Mouse (Mus musculus) cerebellum, adult 9-11 months (tissue): ENCODE data around the gene Plxnc1.
A peak's percentile ranks its signal among the peaks of the same experiment; 100 is the strongest.

Experiments
- DNase-seq: peaks from one replicate; pipeline ENCODE4 v3.0.0; 2022

The Plxnc1 gene

DNA sequence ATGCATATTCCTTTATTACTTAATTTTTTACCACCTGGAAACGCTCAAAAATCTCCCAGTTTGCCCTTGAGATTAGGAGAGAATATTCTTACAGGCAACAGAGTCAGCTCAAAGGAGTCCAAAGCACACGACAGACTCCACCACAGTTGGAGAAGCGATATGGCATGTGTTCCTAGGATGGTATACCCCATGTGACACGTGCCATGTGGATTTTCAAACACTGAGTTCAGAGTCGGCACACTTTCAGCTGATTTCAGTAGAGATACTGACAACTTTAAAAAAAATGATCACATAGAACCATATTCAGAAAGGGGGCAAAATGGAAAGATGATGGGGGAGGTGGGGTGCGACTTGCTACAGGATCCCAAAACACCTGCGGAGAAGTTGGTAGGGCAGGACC, 26.0 kb downstream of the Plxnc1 start:
- DNase-seq: no peak

DNA sequence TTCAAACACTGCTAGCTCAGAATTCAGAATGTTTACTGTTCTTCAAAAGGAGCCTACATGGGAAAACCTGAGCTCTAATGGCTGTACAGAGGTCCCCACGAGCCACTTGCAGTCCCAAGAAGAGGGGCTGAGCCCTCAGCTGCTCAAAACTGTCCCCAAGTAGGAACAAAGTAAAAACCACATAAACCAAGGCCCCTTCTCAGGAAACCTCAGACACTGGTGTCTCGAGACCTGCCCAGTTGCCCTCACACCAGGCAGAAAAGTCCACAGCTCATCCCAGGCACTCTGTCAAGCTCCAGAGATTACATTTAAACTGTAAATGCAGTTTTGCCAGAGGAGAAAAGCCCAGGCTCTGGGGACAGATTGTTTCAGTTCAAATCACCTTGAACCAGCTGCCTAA, 26.6 kb downstream of the Plxnc1 start:
- no peak for DNase-seq

DNA sequence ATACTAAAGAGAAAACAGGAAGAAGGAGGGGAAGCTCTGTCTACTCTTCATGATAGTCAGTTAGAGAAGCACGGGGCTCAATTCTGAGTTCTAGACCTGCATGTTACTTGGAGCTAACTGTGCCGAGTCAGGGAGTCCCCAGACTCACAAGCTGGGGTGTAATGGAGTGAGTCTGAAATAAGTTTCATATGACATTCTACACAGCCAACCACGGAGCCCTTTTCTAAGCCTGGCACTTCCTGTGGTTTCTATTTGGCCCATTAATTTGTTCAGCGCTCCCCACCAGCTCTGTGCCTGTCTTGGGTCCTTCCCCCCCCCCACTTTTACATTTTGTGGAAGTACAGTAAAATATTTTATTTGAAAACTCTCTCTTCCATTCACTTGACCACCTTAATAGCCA, 27.3 kb downstream of the Plxnc1 start:
- DNase-seq: no peak

DNA sequence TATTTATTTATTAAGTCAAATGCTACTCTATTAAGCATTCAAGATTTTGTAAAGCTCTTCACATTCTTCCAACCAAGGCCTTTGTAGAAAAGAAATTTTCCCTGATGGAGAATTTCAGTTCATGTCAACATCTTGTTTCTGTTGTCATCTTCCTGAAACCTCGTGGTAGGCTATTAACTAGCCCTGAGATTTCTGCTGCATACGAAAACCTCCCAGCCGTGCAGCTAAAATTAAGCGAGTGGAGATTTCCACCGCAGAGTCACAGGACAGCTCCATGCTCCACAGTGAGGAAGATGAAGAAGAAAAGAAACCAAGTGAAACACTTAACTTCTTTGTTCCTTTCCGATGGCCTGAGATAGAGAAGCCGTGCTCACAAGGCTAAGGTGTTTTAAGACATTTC, 28.0 kb downstream of the Plxnc1 start:
- no peak for DNase-seq

DNA sequence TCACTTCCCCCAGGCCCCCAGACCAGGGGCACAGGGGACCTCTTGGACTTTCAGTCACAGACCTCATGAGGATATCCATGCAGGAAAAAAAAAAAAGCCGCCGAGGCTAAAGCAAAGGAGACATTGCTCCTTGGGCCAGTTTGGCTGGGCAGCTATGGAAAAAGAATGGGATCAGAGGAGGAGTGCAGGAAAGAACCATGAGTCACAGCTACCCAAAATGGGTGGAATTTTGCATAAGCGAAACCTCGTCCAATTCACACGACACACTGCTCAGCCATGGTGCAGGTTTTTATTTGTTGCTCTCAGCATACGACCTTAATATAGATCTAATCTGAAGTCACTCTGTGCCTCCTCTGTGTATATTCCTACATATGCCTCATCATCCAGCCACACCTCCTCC, 28.9 kb downstream of the Plxnc1 start:
- no peak for DNase-seq

DNA sequence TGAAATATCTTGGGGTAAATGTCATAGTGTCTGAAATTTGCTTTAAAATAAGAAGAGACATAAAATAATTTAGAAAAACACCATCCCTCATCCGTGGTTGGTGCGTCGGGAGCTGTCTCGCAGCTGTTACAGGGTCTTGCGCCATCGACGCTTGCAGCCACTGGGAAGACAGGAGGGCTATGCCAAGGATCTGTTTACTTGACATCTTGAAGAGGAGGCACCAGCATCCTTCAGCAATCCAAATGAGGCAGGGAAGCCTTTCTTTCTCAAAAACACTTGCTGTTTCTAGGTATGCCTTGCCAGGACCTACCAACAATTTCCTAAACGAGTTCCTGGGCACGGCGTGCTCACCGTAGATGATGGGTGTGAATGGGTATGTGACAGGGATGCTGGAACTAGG, 30.6 kb downstream of the Plxnc1 start:
- DNase-seq: no peak

DNA sequence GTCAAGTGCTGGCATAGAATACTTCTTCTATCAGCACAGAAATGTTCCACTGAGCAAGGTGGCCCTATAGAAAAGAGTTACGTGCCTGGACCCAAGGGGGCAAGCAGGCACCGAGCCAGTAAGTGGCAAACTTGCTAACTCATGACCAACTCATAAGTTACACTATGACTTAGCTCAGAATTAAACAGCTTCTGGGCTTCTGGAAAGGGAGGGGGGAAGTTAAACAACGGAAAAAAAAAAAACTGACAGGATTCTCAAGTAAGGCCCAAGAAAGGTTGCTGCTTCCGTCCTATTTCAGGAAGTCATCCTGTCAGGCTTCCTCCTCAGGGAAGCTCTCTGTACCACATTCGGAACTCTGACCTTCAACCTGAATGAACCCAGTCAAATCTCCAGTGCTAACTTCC, 31.3 kb downstream of the Plxnc1 start:
- DNase-seq: no peak

DNA sequence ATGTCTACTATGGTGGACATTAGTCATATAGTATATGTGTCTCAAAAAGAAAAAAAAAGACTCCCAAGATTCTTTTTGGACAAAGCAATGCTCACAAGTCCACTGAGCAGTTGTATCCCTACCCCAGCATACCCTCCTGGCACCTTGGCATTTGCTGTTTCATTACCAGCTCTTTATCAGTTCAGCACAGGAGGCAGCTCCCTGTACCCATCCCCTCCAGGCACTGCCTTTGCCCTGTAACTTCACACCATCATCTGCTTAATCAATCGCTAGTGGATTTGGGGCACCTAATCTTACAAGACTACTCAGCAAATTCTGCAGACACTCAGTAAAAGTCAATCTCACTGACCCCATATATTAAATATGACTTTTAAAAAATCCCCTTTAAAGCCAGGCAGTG, 32.1 kb downstream of the Plxnc1 start:
- DNase-seq: no peak

DNA sequence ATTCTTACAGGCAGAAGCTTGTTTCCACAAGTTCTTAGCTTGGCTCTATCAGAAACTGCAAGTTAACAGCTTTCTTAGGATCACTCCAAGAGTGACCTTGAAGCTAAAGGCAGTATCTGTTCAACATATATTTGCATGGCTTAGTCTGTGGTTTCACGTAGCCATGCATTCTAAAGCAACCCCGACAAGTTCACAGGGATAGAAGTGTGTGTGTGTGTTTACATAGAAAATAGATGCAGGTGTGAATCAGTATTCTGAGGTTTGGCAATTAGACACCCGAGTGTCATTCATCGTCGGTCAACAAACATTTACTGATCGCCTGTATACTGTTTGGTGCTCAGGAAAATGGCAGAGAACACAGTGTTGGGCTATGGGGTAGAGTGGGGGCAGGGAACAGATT, 33.5 kb downstream of the Plxnc1 start:
- DNase-seq: no peak

DNA sequence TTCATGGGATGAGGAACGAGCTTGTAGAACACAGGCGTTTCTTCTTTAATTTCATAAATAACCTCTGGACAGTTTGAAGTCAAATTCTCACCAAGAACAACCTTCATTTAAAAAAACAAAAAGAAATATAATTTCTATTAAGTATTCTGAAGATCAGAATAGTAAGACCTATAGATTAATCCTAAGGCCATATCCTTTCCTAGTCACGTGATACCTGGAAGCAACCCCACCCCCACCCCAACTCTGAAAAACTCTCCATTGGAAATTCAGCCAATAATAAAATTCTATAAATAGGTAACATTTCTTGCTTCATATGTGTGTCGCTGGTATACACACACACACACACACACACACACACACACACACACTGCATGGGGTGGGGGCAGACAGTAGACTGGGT, 34.1 kb downstream of the Plxnc1 start:
- DNase-seq: no peak

DNA sequence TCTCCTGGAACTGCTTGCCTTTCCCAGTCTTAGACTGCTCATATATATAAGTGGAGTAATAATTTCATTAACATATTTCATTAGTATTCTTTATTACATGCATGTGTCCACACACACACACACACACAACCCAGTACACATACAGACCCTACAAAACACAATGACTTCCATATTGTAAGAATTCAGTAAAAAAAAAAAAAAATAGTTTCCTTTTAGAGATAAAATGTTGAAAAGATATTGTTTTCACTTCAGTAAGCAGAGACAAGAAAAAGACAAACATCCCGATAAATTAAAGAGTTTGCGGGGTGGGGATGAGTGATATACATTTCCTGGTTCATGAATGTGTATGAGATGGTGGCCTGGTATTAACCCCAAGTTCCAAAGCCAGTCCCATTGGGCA, 34.8 kb downstream of the Plxnc1 start:
- DNase-seq: no peak

DNA sequence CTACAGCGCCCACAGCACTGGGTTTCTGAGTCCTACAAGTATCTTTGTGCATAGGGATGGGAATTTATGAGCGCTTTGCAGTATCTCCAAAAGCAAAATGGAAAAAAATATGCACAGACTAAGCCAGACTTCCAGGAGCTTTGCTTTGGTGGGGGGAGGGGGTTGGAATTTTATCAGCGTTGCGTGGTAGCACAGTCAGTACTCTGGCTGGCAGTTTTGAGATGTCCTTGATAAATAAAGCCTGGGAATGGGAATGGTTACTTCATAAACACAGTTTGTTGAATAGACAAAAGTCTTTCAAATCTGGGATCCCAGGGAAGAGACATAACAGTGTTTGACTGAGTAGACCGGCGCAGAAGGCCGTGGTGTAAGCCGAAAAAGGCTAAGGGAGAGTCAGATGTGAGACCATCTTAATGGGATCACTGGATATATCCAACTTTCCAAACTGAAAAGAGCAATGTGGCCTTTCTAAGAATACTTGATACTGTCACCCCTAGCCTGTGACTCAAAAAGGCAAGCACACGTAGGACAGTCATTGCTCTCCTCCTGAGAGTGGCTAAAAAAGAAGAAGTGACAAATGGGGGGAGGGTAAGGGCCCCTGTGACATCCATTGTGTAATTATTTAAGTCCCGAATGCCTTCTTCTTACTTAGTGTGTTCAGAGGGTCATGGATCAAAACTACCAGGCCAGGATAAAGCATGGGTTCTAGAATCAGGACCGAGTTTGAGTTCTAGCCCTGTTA, 35.5 kb downstream of the Plxnc1 start:
- no peak for DNase-seq

DNA sequence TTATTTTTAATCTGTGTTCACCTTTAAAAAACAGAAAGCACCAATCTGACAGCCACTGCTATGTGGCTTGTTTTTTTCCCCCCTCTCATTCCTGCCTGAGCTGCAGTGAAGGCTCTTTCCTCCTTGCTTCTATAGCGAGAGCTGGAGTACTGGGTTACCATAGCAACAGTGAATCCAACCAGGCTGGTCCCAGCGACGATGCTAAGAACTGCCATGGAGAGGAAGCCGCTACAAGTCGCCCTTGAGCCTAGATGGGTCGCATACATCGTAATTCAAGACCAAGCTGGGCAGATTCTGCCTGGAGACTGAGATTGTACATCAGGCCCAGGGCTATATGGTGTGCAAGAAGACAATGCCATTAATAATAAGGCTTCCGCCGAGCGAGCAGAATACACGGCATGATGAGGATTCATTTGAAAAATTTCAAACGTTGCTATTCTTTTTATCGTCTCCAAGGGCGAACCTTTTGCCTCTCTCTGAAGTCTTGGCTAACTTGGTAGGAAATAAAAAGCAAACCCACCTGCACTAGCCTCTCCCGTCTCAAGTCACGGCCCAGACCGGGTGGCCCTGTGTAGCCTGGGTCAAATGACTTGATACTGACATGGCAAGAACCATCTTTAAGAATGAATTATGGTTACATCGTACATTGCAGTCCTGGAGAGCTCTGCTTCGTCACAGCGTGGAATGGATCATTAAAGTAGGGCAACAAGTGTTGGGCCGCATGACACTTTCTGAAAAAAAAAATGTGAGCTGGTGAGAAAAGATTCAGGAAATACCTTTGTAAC, 38.8 kb downstream of the Plxnc1 start:
- DNase-seq: peak; percentile 74

DNA sequence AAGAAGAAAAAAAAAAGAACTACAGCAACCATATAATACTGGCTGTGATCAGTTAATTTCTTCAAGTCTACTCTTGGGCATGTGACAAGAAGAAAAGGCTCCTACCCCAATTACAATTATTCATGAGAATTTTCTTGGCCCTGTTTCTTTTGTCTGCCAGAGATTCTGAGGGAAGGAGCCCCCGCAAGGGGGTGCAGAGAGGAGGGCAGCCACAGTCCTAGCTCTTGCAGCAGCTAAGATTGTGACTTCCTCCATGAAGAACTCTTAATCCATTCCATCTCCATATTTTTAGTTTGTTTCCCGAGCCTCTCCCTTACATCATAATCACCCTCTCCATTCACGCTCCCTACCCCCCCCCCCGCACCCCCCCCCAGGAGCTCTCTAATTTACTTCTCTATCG, 39.4 kb downstream of the Plxnc1 start:
- DNase-seq: no peak

DNA sequence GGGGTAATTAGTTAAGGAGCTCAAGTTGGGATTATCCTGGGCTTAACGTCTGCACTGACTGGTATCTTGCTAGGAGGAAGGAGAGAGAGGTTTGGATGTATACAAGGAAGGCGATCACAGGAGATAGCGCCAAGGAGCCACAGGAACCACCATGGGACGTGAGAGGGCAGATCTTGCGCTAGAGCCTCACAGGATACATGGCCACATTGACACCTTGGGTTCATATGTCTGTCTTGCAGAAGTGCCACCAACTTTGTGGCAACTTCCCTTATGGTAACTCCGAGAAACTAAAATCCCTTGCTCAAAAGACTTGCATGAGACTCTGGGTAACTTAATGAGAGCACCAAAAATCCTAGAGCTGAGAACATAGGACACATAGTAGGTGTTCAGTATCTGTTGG, 47.7 kb downstream of the Plxnc1 start:
- no peak for DNase-seq

DNA sequence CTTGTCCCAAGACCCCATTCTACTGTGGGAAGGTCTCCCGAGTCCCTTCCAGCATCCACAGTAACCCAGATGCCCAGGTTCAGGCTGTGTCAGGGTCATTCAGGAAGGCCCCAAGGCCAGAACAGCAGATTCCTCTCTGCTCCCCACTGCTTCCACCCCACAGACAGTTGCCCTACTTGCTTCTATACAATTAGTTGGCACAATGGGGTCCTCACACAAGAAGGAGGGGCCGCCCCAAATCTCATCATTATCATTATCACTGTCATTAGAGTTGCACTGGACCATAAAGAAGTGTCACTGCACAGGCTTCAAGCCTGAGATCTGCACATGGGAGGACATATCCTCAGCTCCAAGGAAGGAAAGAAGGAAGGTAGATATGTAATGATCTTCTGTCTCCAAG, 48.3 kb downstream of the Plxnc1 start:
- no peak for DNase-seq

DNA sequence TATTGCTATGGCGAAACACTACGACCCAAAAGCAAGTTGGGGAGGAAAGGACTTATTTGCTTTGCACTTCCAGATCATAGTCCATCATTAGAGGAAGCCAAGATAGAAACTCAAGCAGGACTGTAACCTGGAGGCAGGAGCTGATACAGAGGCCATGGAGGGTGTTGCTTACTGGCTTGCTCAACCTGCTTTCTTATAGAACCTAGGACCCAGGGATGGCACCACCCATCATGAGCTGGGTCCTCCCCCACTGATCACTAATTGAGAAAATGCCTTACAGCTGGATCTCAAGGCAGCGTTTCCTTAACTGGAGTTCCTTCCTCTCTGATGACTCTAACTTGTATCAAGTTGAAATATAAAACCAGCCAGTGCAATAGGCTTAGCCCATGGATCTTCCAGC, 48.8 kb downstream of the Plxnc1 start:
- no peak for DNase-seq

DNA sequence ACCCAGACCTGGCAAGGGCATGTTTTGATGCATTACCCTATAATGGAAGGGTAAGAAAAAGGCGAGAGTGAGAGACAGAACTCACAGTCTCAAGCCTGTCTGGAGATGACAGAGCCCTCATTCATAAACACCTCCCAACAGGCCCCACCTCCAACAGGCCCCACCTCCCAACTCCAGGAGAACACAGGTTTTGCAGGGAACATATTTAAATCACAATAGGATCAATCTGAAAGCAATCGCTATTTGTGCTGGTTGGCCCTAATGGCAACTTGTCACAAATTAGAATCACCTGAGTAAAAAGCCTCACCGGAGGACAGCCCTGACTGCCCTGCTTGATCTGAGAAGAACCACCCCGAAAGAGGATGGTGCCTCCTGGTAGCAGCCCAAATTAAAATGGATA, 54.9 kb downstream of the Plxnc1 start:
- DNase-seq: no peak

DNA sequence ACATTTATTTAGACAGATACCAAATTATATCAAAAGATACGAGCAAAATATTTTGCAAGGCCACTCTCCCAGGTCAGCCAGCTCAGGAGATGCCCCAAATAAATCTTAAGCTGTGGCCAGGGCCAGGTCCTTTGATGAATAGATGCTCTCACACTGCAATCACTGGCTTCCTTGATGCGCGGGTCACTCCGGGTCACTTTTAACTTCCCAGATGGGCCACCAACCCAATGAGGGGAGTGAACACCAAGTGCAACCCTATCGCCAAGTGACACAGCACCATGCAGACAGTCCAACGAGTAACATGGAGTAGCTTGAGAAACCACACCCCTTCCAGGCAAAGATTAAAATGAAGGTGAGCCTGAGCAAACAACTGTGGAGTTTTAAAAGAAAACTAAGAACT, 61.4 kb downstream of the Plxnc1 start:
- no peak for DNase-seq

DNA sequence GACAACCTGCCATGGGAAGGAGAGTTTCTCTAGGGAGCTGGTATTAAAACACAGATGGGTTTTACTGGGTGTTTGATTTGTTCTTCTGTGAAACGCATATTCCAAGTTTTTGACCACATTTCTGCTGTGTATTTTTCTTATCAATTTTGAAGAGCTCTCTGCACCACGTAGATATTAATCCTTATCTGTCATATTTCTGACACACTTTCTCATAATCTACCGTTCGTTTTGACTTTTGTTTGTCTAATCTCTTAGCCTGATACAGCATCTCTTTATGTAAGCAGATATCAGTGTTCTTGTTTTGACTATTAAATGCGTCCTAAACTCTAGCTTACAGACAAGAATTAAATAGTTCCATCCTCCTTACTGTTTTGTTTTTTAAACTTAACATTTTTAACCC, 73.1 kb downstream of the Plxnc1 start:
- no peak for DNase-seq

DNA sequence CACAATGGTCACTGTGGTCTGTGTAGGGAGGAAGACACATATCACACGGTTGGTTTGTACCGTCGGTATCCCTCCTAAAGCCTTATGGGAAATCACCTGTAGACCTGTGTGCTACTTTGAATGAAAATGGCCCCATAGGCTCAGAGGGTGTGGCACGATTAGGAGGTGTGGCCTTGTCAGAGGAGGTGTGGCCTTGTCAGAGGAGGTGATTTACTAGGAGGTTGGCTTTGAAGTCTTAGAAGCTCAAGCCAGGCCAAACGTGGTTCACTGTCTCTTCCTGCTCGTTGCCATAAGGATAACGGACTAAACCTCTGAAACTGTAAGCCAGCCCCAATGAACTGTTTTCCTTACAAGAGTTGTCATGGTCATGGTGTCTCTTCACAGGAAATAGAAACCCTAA, 73.5 kb downstream of the Plxnc1 start:
- no peak for DNase-seq

DNA sequence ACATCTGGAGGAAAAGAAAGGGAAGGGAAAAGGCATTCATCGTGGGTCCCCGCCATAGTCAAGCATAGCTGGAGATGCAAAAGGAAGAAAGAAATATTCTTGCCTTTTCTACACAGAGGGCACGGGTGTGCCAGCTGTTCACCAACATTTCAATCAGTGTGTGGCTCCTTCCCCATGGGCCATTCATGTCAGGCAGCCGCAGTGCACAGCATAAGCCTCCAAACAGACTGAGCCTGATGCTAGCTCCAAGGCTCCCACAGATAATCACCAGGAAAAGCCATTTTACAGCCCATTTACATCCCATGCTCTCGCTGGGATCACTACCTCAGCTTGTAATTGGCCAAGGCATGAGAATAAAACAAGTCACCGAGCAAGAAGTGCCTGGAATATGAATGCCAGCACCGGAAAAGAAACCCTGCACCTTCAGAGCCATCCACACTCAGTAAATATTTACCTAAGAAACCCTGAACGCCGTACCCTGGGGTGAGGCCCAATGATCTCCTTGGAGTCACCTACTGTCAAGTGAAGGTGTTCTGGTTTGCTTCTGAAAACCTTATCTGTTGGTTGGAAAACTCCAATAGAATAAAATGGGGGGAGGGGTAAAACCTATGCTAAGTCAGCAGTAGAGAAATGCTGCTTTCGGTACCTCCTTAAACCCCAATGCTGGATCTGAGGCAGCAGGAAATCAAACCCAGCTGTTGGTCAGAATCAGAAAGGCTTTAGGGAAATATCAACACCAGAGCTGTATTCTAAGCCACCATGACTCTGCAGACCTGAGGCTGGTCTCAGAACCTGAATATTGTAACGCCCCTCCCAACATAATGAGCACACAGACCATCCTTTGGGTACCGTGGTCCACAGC, 77.4 kb downstream of the Plxnc1 start:
- no peak for DNase-seq

DNA sequence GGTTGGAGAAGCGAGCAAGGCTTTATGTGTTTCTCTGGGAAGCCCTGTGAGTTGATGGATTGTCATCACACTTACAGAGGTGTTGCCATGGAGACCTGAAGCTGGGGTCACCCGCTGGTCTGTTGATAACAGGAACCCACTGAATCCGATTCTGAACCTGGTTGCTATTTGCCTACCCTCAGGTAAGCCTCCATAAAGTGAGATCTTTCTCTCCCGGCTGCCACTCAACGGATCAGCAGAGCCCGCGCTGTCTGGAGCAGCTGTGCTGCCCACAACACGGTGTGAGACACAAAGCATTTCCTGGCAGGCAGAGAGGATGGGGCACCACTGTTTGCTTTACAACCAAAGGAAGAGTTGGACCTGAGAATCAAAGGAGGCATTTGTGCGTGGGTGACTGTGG, 79.4 kb downstream of the Plxnc1 start:
- DNase-seq: no peak
